Mouse (Mus musculus): ENCODE measurements at regions not wholly inside any gene's neighbourhood (a gene's known extent, or its start where the extent isn't known, plus 50 kb on each side); places are given as distances from the start of the nearest gene placed in this dataset.

DNA sequence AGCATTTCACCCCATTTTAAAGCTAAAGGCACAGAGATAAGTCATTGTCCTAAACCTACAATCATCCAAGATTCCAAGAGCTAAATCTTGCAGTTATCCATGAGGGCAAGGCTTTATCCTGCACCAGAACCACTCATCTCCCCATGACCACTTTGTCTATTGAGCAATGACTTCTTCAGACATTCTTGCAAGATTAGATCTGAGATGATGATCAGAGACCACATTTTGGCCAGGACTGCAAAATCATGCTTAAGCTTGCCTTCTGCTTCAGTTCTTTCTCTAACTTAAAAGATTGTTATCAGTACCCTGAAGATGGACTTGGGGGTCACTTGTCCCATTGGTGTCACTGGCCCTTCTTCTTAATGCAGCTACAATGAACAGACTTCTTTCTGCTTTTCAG is 50.3 kb upstream of the Fndc3a start:
- no peaks in the 10 kb centered on the region for H3K36me3 ChIP-seq
- ATAC-seq (ENCODE audit: insufficient read depth, low FRiP score, low read depth) = no peak

More for the DNA sequence above, 50.3 kb upstream of the Fndc3a start:
- no peaks in the 10 kb centered on the region for H3K4me1 ChIP-seq
- no peak overlapping the region for H3K9ac ChIP-seq
- H3K27me3 ChIP-seq (replicated peaks) = no peaks in the 10 kb centered on the region
- no peak overlapping the region for H3K27ac ChIP-seq
- H3K4me3 ChIP-seq (replicated peaks) = no peak overlapping the region
- H3K9me3 ChIP-seq = no peaks in the 10 kb centered on the region
- no peak overlapping the region for H3K4me2 ChIP-seq

Data from stomach, embryonic 15.5 days (tissue).